Mouse (Mus musculus) lung, adult 2 months (tissue): ENCODE measurements around the gene Gm43552.

Source experiments
- CTCF ChIP-seq: fragments of 200-500 bp; IDR thresholded peaks from 2 replicates; pipeline ENCODE4 v1.5.1; 2011; ENCODE audit warnings: mild to moderate bottlenecking, low read length, control low read depth; ENCODE audit not compliant: insufficient read depth
- POLR2A ChIP-seq: fragments of 200-500 bp; IDR thresholded peaks from 2 replicates; pipeline ENCODE4 v1.6.1; 2011; ENCODE audit warnings: low read depth, mild to moderate bottlenecking, control low read depth, low read length, borderline replicate concordance; ENCODE audit errors: extremely low read depth

GRCm38 (mm10) chr5:65435363-65435805 lies 57.2 kb downstream of the Gm43552 start:
- TF ChIP-seq POLR2A (peak; percentile 55; the same call in 1 of the 2 replicates), CTCF (no peak)
